Mouse (Mus musculus): ENCODE measurements around the gene Adgrd1. TPM values are rescaled to one million over a fixed set of nuclear protein-coding genes. Genes with fewer than 3 reads are reported as not detected.

Adgrd1 gene
- total and polyA plus RNA-seq, 3 experiments, result 0.16 TPM; not detected in 2

DNA sequence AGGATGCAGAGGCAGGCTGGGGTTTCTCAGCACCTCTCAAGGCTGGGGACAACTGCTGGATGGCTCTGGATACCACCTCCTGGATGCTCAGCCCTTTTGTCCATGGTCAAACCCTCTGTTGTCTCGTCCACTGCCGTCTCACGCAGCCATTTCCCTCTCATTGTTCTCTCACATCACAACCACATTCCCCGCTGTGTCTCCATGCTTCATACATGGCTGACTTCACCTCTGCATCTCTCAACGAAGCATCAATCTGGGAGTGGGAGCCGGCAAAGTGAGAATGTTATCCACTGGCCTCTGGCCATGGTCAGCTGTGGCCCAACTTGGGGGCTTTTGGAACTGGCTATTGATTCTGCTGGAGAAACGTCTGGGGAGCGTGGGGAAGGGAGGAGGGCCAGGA lies 15.2 kb downstream of the Adgrd1 start:
- TF ChIP-seq TAL1 (conservative IDR thresholded peaks at IDR 0.05; ENCODE audit: low read depth, low read length), result no peak
- no peak for TF ChIP-seq POLR2AphosphoS5 (IDR thresholded peaks at IDR 0.05; ENCODE audit: insufficient replicate concordance, low read depth, low read length)
- no peak for TF ChIP-seq CTCF (IDR thresholded peaks at IDR 0.05; ENCODE audit: low read depth, low read length)
- TF ChIP-seq GATA1 (IDR thresholded peaks at IDR 0.05; ENCODE audit: borderline replicate concordance, low read length), result no peak
- no peak for TF ChIP-seq GATA2 (IDR thresholded peaks at IDR 0.05; ENCODE audit: borderline replicate concordance, low read depth, low read length)
- Histone ChIP-seq H3K9me3 (replicated peaks) (peaks cover 48% of the 10 kb centered on the region), H3K4me3 (ENCODE audit: low read depth, low read length) (no peak overlapping the region; the same call in 1 of the 2 replicates), H3K4me1 (ENCODE audit: insufficient read depth, low read depth, low read length) (no peaks in the 10 kb centered on the region), H3K36me3 (replicated peaks) (no peaks in the 10 kb centered on the region), H3K27me3 (ENCODE audit: insufficient read depth, low read length) (peaks cover 2% of the 10 kb centered on the region; the same call in 1 of the 2 replicates)
- no peak for DNase-seq (ENCODE audit: low spot score)
- ATAC-seq (ENCODE audit: extremely low read depth, insufficient number of reproducible peaks, low FRiP score, poor library complexity, severe bottlenecking), result no peak

DNA sequence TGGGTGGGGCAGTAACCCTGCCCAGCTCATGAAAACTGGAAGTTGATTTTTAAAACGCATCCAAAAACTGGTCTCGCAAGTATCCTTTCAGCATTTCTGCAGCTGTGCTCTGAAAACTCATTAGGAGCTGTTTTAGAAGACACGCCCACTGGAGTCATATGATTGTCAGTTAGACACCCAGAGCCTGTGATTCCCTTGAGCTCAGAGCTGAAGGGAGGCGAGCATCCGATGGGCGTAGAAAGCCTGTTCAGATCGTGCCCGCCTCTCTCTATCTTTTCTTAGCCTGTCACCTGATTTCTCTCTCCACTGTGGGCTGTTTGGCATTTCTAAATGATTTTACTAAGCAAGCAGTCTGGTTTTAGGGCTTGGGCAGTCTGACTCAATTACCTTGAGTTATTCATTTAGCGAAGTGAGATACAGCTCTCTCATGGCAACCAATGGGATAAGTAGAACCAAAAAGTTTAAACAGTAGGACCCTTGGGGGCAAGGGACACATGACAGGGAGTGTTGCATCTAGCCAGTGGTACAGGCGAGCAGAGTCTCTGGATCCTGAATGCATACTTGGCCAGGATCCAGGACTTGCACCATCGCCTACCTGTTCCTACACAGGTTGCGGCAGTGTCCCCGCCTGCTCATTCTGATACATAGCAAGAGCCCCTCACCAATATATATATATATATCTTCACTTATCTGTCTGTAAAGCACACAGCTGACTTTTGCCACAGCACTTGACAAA lies 17.4 kb downstream of the Adgrd1 start:
- DNase-seq (ENCODE audit: low spot score), result no peak
- ATAC-seq (ENCODE audit: extremely low read depth, insufficient number of reproducible peaks, low FRiP score, poor library complexity, severe bottlenecking), result no peak
- peaks cover 2% of the 10 kb centered on the region; the same call in 1 of the 2 replicates for H3K27me3 ChIP-seq (ENCODE audit: insufficient read depth, low read length)
- TF ChIP-seq GATA2 (IDR thresholded peaks at IDR 0.05; ENCODE audit: borderline replicate concordance, low read depth, low read length), result no peak
- no peak for TF ChIP-seq GATA1 (IDR thresholded peaks at IDR 0.05; ENCODE audit: borderline replicate concordance, low read length)
- TF ChIP-seq TAL1 (conservative IDR thresholded peaks at IDR 0.05; ENCODE audit: low read depth, low read length), result no peak
- no peak for TF ChIP-seq POLR2AphosphoS5 (IDR thresholded peaks at IDR 0.05; ENCODE audit: insufficient replicate concordance, low read depth, low read length)
- TF ChIP-seq CTCF (IDR thresholded peaks at IDR 0.05; ENCODE audit: low read depth, low read length), result no peak
- no peaks in the 10 kb centered on the region for H3K36me3 ChIP-seq (replicated peaks)
- no peak overlapping the region for H3K4me3 ChIP-seq (ENCODE audit: low read depth, low read length)
- H3K9me3 ChIP-seq (replicated peaks), result peaks cover 50% of the 10 kb centered on the region
- no peaks in the 10 kb centered on the region for H3K4me1 ChIP-seq (ENCODE audit: insufficient read depth, low read depth, low read length)

DNA sequence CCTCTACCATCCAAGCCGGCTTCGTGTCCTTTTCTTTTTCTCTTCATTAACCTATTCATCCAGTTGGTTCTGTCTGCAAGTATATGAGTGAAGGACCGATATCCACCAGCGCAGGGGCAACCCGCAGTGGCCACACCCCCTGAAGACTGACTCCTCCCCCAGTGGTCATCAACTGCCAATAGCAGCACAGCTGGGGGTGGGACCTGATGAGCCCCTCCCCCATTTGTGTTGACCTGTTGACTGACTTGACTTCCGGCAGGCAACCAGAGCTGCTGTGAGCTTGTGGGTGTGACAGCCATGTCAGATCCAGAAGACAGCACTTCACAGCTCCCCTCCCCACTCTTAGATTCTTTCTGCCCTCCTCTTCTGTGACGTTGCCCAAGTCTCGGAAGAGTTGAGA lies 19.7 kb downstream of the Adgrd1 start:
- no peak overlapping the region for H3K4me3 ChIP-seq (ENCODE audit: low read depth, low read length)
- H3K27me3 ChIP-seq (ENCODE audit: insufficient read depth, low read length), result peaks cover 2% of the 10 kb centered on the region; the same call in 1 of the 2 replicates
- TF ChIP-seq POLR2AphosphoS5 (IDR thresholded peaks at IDR 0.05; ENCODE audit: insufficient replicate concordance, low read depth, low read length) (no peak), GATA2 (IDR thresholded peaks at IDR 0.05; ENCODE audit: borderline replicate concordance, low read depth, low read length) (no peak), TAL1 (conservative IDR thresholded peaks at IDR 0.05; ENCODE audit: low read depth, low read length) (no peak), CTCF (IDR thresholded peaks at IDR 0.05; ENCODE audit: low read depth, low read length) (no peak), GATA1 (IDR thresholded peaks at IDR 0.05; ENCODE audit: borderline replicate concordance, low read length) (no peak)
- ATAC-seq (ENCODE audit: extremely low read depth, insufficient number of reproducible peaks, low FRiP score, poor library complexity, severe bottlenecking) (no peak), DNase-seq (ENCODE audit: low spot score) (no peak)
- H3K36me3 ChIP-seq (replicated peaks), result no peaks in the 10 kb centered on the region
- H3K9me3 ChIP-seq (replicated peaks), result peaks cover 51% of the 10 kb centered on the region
- H3K4me1 ChIP-seq (ENCODE audit: insufficient read depth, low read depth, low read length), result no peaks in the 10 kb centered on the region

DNA sequence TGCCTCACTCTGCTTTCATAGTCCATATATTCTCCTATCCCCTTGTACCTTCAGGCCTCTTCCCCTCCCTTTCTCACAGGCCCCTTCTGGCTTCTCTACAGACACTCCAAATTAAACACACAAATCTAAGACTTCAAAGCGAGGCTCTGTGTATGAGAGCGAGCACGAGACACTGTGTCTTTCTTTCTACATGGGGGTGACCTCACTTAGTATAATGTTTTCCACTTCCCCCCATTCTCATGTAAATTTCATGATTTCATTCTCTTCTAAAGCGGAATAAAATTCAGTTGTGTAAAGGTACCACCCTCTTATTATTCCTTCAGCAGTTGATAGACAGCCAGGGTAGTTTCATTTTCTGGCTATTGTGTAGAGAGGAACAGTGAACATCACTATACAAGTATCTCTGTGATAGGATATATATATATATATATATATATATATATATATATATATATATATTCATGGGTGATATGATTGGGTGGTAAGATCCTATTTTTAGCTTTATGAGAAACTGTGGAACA lies 21.1 kb downstream of the Adgrd1 start:
- Histone ChIP-seq H3K9me3 (replicated peaks) (peaks cover 53% of the 10 kb centered on the region), H3K4me1 (ENCODE audit: insufficient read depth, low read depth, low read length) (no peaks in the 10 kb centered on the region), H3K4me3 (ENCODE audit: low read depth, low read length) (no peak overlapping the region), H3K36me3 (replicated peaks) (no peaks in the 10 kb centered on the region), H3K27me3 (ENCODE audit: insufficient read depth, low read length) (no peaks in the 10 kb centered on the region)
- ATAC-seq (ENCODE audit: extremely low read depth, insufficient number of reproducible peaks, low FRiP score, poor library complexity, severe bottlenecking) (no peak), DNase-seq (ENCODE audit: low spot score) (no peak)
- TF ChIP-seq TAL1 (conservative IDR thresholded peaks at IDR 0.05; ENCODE audit: low read depth, low read length), result no peak
- TF ChIP-seq CTCF (IDR thresholded peaks at IDR 0.05; ENCODE audit: low read depth, low read length), result no peak
- TF ChIP-seq GATA2 (IDR thresholded peaks at IDR 0.05; ENCODE audit: borderline replicate concordance, low read depth, low read length), result no peak

DNA sequence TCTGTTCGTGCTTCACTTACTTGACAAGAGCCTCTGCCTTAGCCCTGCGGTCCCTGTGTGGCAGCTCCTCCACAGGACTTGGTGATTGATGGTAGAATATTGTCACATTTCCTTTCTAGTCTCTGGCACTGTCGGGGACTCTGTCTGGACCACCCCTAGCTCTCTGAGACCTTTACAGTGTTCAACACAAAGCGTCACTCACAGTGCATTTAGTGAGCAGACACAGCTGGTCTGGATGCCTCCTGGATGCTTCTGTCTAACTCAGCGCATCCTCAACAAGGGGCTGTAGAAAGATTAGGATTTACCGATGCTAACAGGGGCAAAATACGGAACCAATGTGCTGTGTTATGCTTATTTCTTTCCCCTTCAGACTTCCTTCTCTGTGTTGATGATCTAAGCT lies 22.0 kb downstream of the Adgrd1 start:
- Histone ChIP-seq H3K9me3 (replicated peaks) (peaks cover 60% of the 10 kb centered on the region), H3K4me1 (ENCODE audit: insufficient read depth, low read depth, low read length) (no peaks in the 10 kb centered on the region), H3K27me3 (ENCODE audit: insufficient read depth, low read length) (no peaks in the 10 kb centered on the region), H3K36me3 (replicated peaks) (no peaks in the 10 kb centered on the region), H3K4me3 (ENCODE audit: low read depth, low read length) (no peak overlapping the region)
- DNase-seq (ENCODE audit: low spot score), result no peak
- ATAC-seq (ENCODE audit: extremely low read depth, insufficient number of reproducible peaks, low FRiP score, poor library complexity, severe bottlenecking), result no peak
- TF ChIP-seq GATA2 (IDR thresholded peaks at IDR 0.05; ENCODE audit: borderline replicate concordance, low read depth, low read length) (no peak), GATA1 (IDR thresholded peaks at IDR 0.05; ENCODE audit: borderline replicate concordance, low read length) (no peak), CTCF (IDR thresholded peaks at IDR 0.05; ENCODE audit: low read depth, low read length) (no peak), TAL1 (conservative IDR thresholded peaks at IDR 0.05; ENCODE audit: low read depth, low read length) (no peak), POLR2AphosphoS5 (IDR thresholded peaks at IDR 0.05; ENCODE audit: insufficient replicate concordance, low read depth, low read length) (no peak)

DNA sequence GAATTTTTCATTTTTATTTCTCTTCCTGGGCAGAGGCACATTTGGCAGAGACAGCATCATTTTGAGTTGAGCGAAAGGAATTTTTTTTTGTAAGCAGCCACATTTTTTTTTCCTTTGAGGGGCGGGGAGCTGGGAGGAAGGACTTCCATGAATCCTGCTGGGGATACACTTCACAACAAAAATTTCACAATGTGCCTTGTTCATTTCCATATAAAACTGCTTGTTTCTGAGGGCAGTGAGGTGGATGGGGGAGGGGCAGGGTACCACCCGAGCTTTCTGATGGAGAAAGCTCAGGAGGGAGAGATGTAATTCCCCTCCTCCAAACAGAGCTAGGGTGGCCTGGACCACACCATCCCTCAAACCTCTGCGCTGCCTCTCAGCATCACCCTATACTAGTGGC lies 22.6 kb downstream of the Adgrd1 start:
- Histone ChIP-seq H3K9me3 (replicated peaks) (peaks cover 58% of the 10 kb centered on the region), H3K4me3 (ENCODE audit: low read depth, low read length) (no peak overlapping the region), H3K36me3 (replicated peaks) (no peaks in the 10 kb centered on the region), H3K4me1 (ENCODE audit: insufficient read depth, low read depth, low read length) (no peaks in the 10 kb centered on the region), H3K27me3 (ENCODE audit: insufficient read depth, low read length) (no peaks in the 10 kb centered on the region)
- no peak for TF ChIP-seq GATA2 (IDR thresholded peaks at IDR 0.05; ENCODE audit: borderline replicate concordance, low read depth, low read length)
- no peak for TF ChIP-seq POLR2AphosphoS5 (IDR thresholded peaks at IDR 0.05; ENCODE audit: insufficient replicate concordance, low read depth, low read length)
- no peak for TF ChIP-seq CTCF (IDR thresholded peaks at IDR 0.05; ENCODE audit: low read depth, low read length)
- no peak for TF ChIP-seq GATA1 (IDR thresholded peaks at IDR 0.05; ENCODE audit: borderline replicate concordance, low read length)
- TF ChIP-seq TAL1 (conservative IDR thresholded peaks at IDR 0.05; ENCODE audit: low read depth, low read length), result no peak
- ATAC-seq (ENCODE audit: extremely low read depth, insufficient number of reproducible peaks, low FRiP score, poor library complexity, severe bottlenecking), result no peak
- no peak for DNase-seq (ENCODE audit: low spot score)

All from G1E (cell line).